Mouse (Mus musculus) ovary, adult 2 months (tissue): Measurements from ENCODE around the gene Cntnap2. TPM values are rescaled to one million over a fixed set of nuclear protein-coding genes. Genes with fewer than 3 reads are reported as not detected.

Experiments
- polyA plus RNA-seq: library from polyadenylated mRNA; depleted of rRNA; stranded (reverse); fragments of >200 nt; gene quantifications from 2 replicates; pipeline ENCODE4 v1.2.3, GENCODE M21; 2012; rRNA removed

Cntnap2 gene
- 0.81 and 1.2 TPM in 2 replicates for polyA plus RNA-seq

GRCm38 (mm10) chr6:45059091-45059490, at the start of gene Cntnap2:
TSS of gene Cntnap2 (plus strand) at chr6:45059357.

